Mouse (Mus musculus) kidney, adult 2 months (tissue): ENCODE results near the gene Tmcc1. TPM values are rescaled to one million over a fixed set of nuclear protein-coding genes. Genes with fewer than 3 reads are reported as not detected.

Experiments used
- DNase-seq: peaks from one replicate; pipeline ENCODE4 v3.0.0; 2021
- H3K27ac ChIP-seq: fragments of 200-500 bp; 2 replicates; pipeline ENCODE4 v1.5.1; 2012; ENCODE audit warnings: low read depth, low read length, control low read depth, inconsistent platforms; ENCODE audit not compliant: insufficient read depth
- H3K27me3 ChIP-seq: fragments of 200-500 bp; replicated peaks from 2 replicates; pipeline ENCODE4 v1.6.1; 2012; ENCODE audit warnings: mild to moderate bottlenecking, moderate library complexity, low read length, inconsistent platforms; ENCODE audit not compliant: control insufficient read depth, insufficient read depth
- H3K36me3 ChIP-seq: fragments of 200-500 bp; 2 replicates; pipeline ENCODE4 v1.6.1; 2012; ENCODE audit warnings: mild to moderate bottlenecking, moderate library complexity, low read length, inconsistent platforms; ENCODE audit not compliant: control insufficient read depth, insufficient read depth
- H3K4me1 ChIP-seq: fragments of 200-500 bp; 2 replicates; pipeline ENCODE4 v1.6.1; 2011; ENCODE audit warnings: low read length; ENCODE audit not compliant: control insufficient read depth, insufficient read depth
- H3K4me3 ChIP-seq: fragments of 200-500 bp; 2 replicates; pipeline ENCODE4 v1.5.1; 2011; ENCODE audit warnings: mild to moderate bottlenecking, low read depth, low read length, control low read depth; ENCODE audit not compliant: insufficient read depth
- CTCF ChIP-seq: fragments of 200-500 bp; conservative IDR thresholded peaks from 2 replicates; pipeline ENCODE4 v1.5.1; 2011; ENCODE audit warnings: low read depth, mild to moderate bottlenecking, control low read depth, low read length, moderate library complexity, mixed read lengths; ENCODE audit not compliant: insufficient read depth, insufficient read length
- POLR2A ChIP-seq: fragments of 200-500 bp; IDR thresholded peaks from one replicate; pipeline ENCODE4 v1.6.1; 2011; ENCODE audit warnings: low read depth, low read length, control low read depth
- WGBS: fragments of 180-500 bp; shearing (Covaris S2); methylation state at CpG from one replicate; pipeline ENCODE4 v1.1.7; 2018; 5-methylcytosine and 5-hydroxymethylcytosine counted together
- polyA plus RNA-seq: library from polyadenylated mRNA; depleted of rRNA; stranded (reverse); fragments of >200 nt; gene quantifications from 2 replicates; pipeline ENCODE4 v1.2.3, GENCODE M21; 2012

The Tmcc1 gene
- polyA plus RNA-seq, 1 experiment = 10.1 TPM

GRCm38 (mm10) chr6:115983306-115984038, 209.8 kb downstream of the Tmcc1 start:
- Histone ChIP-seq H3K4me1 (peaks cover 4% of the 10 kb centered on the region; the same call in 1 of the 2 replicates), H3K27me3 (no peaks in the 10 kb centered on the region), H3K4me3 (no peak overlapping the region), H3K36me3 (no peaks in the 10 kb centered on the region), H3K27ac (peak overlapping the region; percentile 72)
- peak; percentile 51 for DNase-seq
- WGBS = 40% methylated on average over 12 of the region's 12 CpGs
- TF ChIP-seq CTCF (no peak), POLR2A (no peak)

GRCm38 (mm10) chr6:115982889-115983288, 210.4 kb downstream of the Tmcc1 start:
- Histone ChIP-seq H3K36me3 (no peaks in the 10 kb centered on the region), H3K27me3 (no peaks in the 10 kb centered on the region), H3K27ac (peak overlapping the region; percentile 60), H3K4me1 (peaks cover 4% of the 10 kb centered on the region; the same call in 1 of the 2 replicates), H3K4me3 (no peak overlapping the region)
- DNase-seq = peak; percentile 55
- WGBS = 32% methylated on average over 7 of the region's 7 CpGs
- no peak for TF ChIP-seq CTCF
- no peak for TF ChIP-seq POLR2A

GRCm38 (mm10) chr6:115978596-115978995, 214.7 kb downstream of the Tmcc1 start:
- Histone ChIP-seq H3K27ac (no peak overlapping the region), H3K4me1 (no peaks in the 10 kb centered on the region), H3K36me3 (no peaks in the 10 kb centered on the region), H3K4me3 (no peak overlapping the region), H3K27me3 (no peaks in the 10 kb centered on the region)
- 0 out of 2 replicates have a peak, but pooled peaks have one; percentile 10 for TF ChIP-seq CTCF
- no peak for TF ChIP-seq POLR2A
- WGBS = 70% methylated on average over 8 of the region's 8 CpGs
- DNase-seq = no peak

- H3K4me1 ChIP-seq = no peaks in the 10 kb centered on the region
- H3K4me3 ChIP-seq = no peak overlapping the region
- no peak overlapping the region for H3K27ac ChIP-seq
- no peaks in the 10 kb centered on the region for H3K27me3 ChIP-seq
- TF ChIP-seq POLR2A (no peak), CTCF (no peak)
- DNase-seq = no peak
- 56% methylated on average over 15 of the region's 15 CpGs for WGBS
- H3K36me3 ChIP-seq = no peaks in the 10 kb centered on the region
Observed at GRCm38 (mm10) chr6:115977810-115978209, 215.5 kb downstream of the Tmcc1 start.

GRCm38 (mm10) chr6:115975606-115976005, 217.7 kb downstream of the Tmcc1 start:
- H3K36me3 ChIP-seq = no peaks in the 10 kb centered on the region
- DNase-seq = no peak
- 81% methylated on average over 8 of the region's 8 CpGs for WGBS

GRCm38 (mm10) chr6:115973881-115974662, 219.2 kb downstream of the Tmcc1 start:
- no peak for TF ChIP-seq POLR2A
- no peak for TF ChIP-seq CTCF
- H3K36me3 ChIP-seq = no peaks in the 10 kb centered on the region
- 71% methylated on average over 16 of the region's 16 CpGs for WGBS
- DNase-seq = no peak
- no peaks in the 10 kb centered on the region for H3K27me3 ChIP-seq
- H3K4me1 ChIP-seq = peaks cover 4% of the 10 kb centered on the region; the same call in 1 of the 2 replicates
- H3K4me3 ChIP-seq = no peak overlapping the region
- H3K27ac ChIP-seq = no peak overlapping the region

More at GRCm38 (mm10) chr6:115975606-115976005, 217.7 kb downstream of the Tmcc1 start:
- no peak for TF ChIP-seq CTCF
- no peak for TF ChIP-seq POLR2A
- Histone ChIP-seq H3K27me3 (no peaks in the 10 kb centered on the region), H3K27ac (no peak overlapping the region), H3K4me3 (no peak overlapping the region), H3K4me1 (peaks cover 4% of the 10 kb centered on the region; the same call in 1 of the 2 replicates)
